Mouse (Mus musculus) cerebellum, postnatal 4 days (tissue): ENCODE results near the gene Zfp524.
"Not testable (repeated sequence)": the region's sequence is repeated elsewhere in the genome, so short reads cannot be mapped to it uniquely, and the experiment has no call there.

Experiments
- DNase-seq, 2 experiments: peaks; one replicate each; pipeline ENCODE4 v3.0.0; 2022; ENCODE audit warnings: low spot score in 2 of 2, mixed read lengths in 1 of 2

Gene Zfp524

DNA sequence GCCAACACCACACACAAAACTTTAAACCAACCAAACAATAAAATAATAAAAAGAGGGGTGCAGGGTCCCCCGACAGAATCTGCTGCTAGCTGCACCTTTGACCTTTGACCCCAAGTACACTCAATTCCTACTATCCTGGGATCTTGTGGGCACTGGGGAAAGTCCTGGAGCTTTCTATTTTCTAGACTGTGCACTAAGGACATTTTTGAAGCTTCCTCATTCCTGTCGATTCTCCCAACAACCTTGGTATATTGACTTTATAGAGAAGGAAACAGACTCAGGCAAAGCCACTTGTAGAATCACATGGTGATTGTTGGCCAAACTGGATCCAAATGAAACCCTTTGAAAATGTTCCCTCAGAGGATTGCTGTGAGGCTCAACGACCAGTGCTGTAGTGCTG lies 1.8 kb downstream of the Zfp524 start:
- no peak for DNase-seq

DNA sequence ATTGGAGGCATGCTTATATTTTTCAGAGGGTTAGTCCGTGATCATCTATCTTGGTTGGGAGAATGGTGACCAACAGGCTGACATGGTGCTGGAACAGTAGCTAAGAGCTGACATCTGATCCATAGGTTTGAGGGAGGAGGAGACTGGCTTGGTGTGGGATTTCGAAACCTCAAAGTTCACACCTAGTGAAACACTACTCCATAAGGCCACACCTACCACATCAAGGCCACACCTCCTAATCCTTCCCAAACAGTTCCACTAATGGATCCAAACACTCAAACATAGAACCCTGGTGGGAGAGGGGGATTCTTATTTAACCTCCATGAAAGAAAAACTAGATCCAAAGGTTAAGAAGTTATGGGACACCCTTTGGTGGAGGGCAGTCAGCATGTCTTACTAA lies 2.7 kb downstream of the Zfp524 start:
- no peak for DNase-seq

DNA sequence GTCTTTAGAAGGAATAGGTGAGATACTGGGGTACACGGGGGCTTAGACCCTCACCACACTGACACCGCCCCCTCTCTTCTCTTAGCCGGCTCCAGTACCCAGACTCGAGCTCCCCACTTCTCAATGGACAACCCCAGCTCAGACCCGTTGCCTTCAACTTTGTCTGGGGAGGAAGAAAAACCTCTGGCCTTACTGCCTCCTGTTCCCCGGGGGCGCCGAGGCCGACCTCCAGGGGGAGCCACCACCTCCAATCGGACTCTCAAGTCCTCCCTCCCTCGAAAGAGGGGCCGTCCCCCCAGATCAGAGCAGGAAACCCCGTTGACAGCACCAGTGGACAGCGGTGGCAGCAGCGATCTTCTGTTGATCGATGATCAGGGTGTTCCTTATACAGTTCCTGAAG lies 3.1 kb downstream of the Zfp524 start:
- no peak for DNase-seq

DNA sequence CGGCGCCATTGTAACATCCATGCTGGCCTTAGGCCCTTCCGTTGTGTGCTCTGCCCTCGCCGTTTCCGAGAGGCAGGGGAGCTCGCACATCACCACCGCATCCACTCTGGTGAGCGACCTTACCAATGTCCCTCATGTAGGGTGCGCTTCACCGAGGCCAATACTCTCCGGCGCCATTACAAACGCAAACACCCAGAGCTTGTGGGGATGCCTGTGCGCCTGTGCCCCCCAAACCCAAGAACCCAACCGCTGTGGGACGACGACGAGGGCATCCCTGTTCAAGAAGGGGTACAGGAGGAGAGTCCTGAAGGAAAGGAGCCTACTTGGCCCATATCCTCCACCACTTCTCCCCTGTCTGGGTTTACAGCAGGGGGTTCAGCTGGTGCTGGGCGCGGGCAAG lies 3.7 kb downstream of the Zfp524 start:
- no peak for DNase-seq

DNA sequence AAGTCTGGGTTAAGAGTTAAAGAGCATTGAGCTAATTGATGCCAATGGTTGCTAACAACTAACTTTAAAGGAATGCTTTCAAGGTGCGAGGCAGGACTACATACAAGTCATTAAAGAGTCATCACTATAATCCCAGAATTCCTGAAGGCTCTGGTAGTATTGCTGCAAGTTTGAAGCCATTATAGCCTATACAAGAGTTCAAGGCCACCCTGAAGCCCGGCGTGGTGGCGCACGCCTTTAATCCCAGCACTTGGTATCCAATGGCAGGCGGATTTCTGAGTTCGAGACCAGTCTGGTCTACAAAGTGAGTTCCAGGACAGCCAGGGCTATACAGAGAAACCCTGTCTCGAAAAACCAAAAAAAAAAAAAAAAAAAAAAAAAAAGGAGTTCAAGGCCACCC lies 5.4 kb downstream of the Zfp524 start:
- DNase-seq = not testable (repeated sequence)

DNA sequence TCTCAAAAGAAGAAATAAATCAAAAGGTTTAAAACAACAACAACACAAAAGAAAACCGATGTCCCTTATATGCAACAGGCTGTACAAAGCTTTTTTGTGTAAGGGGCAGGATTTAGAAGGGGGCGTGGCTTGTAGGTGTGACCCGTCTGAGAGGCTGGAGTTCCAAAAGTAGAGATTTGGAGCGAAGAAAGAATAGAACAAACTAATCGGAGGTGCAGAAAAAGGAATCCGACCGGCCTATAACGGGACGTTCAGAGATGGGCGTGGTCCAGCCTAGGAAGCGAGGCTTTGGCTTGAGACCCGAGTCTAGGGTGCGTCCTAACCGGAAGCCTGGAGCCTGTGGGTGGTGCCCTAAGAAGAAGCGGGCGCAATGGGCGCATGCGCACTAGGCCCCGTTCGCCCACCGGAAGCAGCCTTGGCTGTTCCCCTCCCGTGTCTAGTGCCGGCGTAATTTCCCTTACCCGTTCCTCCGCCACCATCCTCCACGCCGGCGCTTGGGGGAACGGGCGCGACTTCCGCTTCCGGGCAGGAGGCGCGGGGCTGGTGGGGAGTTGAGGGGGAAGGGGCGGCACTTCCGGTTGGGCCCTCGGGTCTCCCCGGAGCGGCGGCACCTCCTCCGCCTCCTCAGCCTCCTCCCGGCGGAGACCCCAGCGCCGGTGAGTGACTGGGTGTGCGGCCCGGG lies 5.9 kb downstream of the Zfp524 start, which contains the start of the genes Zfp865 and Ccdc106:
Gene Zfp865, plus strand, starts transcription at position 377 of the 682 bp plus-strand sequence.
Gene Ccdc106, plus strand, starts transcription at position 554 of the 682 bp plus-strand sequence.
- peak; percentile 97 to 98 for DNase-seq

DNA sequence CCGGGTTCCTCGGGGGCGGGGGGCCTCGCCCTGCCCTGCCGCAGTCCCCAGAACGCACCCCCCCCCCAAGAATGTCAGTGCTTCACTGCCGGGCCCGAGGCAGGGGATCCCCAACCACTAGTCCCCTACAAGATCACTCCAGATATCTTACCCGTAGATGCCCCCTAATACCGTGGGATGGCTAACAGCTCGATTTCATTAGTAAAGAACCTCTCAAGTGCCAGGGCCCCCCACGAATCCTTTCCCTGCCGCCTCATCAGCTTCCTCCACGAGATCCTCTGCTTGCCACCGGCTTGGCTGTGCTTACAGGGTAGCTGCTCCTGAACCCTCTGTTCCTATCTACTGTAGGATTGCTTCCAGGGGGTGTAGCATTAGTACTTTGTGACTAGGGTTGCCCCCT lies 6.5 kb downstream of the Zfp524 start:
- no peak for DNase-seq

DNA sequence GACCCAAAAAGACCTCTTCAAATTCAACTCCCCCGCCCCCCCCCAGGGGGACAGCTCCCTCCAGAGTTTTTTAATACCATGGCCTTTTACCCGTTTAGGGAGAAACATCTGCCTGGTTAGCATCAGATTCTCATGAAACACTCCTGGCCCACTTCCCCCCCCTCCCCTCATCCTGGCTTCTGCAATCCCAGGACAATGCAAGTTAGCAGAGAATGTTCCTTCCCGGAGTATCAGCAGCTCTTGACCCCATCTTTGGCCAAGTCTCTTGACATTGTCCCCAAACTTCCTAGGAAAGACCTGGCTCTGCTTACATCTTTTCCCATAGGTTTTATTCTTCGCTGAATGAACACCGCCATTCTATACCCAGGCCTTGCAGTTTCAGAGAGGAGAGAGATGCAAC lies 7.0 kb downstream of the Zfp524 start:
- no peak for DNase-seq

DNA sequence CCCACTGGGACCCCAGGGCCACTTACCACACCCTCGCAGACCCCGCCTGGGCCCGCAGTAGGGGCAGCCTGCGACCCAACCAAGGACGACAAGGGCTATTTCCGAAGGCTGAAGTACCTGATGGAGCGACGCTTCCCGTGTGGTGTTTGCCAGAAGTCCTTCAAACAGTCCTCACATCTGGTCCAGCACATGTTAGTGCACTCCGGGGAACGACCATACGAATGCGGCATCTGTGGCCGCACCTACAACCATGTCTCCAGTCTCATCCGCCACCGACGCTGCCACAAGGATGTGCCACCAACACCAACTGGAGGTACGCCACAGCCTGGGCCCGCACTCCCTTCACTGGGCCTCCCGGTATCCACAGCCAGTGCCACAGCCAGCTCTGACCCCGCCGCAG lies 15.3 kb downstream of the Zfp524 start:
- no peak for DNase-seq

DNA sequence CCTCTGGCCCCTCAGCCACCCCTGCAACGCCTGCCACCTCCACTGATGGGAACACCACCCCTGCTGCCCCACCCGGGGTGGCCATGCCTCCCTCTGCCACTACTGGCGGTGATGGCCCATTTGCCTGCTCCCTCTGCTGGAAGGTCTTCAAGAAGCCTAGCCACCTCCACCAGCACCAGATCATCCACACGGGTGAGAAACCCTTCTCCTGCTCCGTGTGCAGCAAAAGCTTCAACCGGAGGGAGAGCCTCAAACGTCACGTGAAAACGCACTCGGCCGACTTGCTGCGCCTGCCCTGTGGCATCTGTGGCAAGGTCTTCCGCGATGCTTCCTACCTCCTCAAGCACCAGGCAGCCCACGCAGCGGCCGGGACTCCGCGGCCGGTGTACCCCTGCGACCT lies 15.7 kb downstream of the Zfp524 start:
- no peak for DNase-seq

DNA sequence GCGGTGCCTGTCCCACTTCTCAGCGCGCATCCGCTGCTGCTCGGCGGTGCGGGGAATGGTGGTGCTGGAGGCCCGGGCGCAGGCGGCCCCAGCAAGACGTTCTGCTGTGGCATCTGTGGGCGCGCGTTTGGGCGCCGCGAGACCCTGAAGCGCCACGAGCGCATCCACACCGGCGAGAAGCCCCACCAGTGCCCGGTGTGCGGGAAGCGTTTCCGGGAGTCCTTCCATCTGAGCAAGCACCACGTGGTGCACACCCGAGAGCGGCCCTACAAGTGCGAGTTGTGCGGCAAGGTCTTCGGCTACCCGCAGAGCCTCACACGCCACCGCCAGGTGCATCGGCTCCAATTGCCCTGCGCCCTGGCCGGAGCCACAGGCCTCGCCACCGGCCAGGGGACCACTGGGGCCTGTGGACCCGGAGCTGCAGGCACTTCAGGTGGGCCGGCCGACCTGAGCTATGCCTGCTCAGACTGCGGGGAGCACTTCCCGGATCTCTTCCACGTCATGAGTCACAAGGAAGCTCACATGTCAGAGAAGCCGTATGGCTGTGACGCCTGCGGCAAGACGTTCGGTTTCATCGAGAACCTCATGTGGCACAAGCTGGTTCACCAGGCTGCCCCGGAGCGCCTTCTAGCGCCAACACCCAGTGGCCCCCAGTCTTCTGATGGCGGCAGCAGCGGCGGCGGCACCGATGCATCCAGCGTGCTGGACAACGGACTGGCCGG lies 16.5 kb downstream of the Zfp524 start:
- DNase-seq = no peak

DNA sequence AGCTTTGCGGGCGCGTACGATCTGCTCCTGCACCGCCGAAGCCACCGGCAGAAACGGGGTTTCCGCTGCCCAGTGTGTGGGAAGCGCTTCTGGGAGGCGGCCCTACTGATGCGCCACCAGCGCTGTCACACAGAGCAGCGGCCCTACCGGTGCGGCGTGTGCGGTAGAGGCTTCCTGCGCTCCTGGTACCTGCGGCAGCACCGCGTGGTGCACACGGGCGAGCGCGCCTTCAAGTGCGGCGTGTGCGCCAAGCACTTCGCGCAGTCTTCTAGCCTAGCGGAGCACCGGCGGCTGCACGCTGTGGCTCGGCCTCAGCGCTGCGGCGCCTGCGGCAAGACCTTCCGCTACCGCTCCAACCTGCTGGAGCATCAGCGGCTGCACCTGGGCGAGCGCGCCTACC lies 17.3 kb downstream of the Zfp524 start:
- no peak for DNase-seq

DNA sequence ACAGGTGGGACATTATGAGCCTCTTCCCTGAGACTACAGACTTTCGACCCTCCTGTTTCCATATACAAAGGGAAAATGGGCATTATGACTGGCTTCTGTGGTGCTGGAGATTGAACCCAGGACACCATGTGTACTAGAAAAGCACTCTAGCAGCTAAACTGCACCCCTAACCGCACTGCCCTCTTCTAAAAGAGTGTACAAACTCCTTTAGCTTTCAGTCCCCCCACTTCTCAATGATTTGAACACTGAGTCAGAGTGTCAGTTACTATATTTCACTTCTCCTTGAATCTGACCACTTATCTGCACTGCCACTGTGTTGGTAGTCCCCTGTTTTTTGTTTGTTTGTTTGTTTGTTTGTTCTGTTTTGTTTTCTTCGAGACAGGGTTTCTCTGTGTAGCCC lies 19.6 kb downstream of the Zfp524 start, which contains the start of gene 4632433K11Rik:
Gene 4632433K11Rik, plus strand, starts transcription at position 301 of the 400 bp plus-strand sequence.
- no peak for DNase-seq

DNA sequence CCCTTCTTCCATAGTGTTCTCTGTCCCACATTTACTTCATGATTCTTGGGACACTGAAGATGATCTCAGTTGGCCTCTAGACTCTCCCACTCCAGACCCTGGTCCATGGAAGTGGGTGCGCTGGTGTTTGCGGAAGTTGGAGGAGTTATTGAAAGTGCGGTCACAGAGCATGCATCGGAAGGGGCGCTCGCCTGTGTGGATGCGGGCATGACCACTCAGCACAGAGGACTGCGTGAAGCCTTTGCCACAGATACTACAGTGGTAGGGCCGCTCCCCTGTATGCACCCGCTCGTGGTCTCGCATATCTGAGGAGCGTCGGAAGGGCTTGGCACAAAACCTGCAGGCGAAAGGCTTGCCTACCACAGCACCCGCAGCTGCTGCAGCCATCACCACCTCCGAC lies 21.4 kb downstream of the Zfp524 start:
- DNase-seq = no peak

DNA sequence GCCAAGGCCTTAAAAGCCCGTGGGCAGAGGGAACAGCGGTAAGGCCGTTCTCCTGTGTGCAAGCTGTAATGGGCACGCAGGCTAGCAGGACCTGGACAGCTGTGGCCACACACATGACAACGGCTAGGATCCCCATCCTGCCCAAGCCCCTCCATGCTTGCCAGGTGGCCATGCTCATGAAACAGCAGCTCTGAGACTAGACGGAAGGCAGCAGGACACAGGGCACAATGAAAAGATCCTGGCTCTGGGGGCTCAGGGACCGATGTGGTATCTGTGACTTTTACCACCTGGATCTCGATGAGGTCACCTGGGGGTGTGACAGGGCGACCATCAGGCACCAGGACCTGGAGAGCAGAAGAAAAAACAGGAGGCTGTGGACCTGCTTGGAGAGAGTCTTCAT lies 21.9 kb downstream of the Zfp524 start:
- no peak for DNase-seq

DNA sequence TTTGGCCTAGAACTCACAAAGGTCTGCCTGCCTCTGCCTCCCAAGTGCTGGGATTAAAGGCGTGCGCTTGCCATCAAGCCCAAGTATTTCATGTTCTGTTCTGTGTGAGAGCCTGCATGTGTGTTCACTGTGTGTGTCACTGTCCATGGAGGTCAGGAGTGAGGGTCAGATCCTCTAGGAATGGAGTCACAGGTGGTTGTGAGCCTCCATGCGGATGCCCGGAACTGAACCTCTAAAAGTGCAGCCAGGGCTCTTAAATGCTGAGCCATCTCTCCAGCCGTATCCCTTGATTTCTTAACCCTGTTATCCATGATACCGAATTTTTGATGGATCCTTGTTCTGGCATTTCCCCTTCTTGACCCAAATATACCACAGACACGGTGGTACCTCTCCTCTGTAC lies 22.8 kb downstream of the Zfp524 start:
- no peak for DNase-seq

DNA sequence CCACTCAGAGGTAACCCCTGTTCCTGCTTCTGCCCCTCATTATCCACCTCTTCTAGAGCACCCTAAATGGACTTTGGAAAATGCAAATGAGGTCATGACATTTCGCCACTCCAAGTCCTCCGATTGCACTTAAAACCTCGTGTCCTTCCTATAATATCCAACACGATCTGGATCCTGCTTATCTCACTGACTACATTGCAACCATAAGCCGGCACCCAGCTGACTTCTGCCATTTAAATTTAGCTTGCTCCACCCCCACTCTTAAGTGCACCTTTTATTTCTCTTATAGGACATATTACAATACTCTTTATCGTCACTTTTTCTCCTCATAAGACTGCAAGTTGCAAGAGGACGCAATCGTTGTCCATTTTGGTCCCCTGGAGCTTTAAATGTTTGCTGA lies 23.3 kb downstream of the Zfp524 start:
- DNase-seq = no peak

DNA sequence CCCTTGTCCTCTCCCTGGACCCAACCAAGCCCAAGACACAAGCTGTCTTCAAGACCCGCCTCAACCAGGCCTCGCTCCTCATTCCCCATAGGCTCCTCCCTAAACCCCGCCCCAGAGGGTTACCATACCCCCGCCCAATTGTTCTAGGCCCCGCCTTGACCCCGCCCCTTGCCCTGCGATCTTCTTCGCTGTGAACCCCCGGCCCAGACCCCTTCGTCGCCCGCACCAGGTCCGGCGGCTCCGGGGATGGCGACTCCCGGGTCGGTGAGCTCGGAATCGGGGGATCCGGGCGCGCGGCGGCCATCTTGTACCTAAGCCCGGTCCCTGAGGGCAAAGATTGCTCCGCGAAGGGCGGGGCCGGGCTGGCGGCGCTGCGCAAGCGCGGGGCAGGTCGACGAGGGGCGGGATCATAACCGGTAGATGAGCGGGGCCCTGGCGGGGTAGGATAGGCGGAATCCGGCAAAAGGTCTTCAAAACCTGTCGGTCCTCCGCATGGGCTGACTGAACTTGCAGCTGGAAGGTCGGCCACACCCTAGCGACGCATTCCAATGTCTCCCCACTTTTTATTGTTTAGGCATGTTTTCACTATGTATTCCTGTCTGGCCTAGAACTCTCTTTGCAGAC lies 24.0 kb downstream of the Zfp524 start, which contains the start of gene Zfp784:
Gene Zfp784, minus strand, starts transcription at position 338 of the 624 bp plus-strand sequence.
- DNase-seq = peak; percentile 72 to 93

DNA sequence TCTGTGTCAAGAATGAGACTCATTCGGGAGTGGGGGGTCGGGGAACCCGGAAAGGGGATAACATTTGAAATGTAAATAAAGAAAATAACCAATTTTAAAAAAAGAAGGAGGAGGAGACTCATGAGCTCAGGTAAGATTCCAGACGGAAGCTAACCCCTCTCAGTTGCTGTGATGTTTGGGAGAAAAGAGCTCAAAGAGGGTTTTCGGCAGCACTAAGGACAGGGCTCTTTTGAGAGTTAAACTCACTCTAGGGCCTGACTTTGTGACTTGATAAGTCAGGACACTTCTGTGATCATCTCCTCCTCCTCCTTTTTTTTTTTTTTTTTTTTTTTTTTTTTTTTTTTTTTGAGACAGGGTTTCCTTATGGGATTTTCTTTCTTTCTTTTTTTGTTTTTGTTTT lies 24.7 kb downstream of the Zfp524 start:
- DNase-seq = no peak

DNA sequence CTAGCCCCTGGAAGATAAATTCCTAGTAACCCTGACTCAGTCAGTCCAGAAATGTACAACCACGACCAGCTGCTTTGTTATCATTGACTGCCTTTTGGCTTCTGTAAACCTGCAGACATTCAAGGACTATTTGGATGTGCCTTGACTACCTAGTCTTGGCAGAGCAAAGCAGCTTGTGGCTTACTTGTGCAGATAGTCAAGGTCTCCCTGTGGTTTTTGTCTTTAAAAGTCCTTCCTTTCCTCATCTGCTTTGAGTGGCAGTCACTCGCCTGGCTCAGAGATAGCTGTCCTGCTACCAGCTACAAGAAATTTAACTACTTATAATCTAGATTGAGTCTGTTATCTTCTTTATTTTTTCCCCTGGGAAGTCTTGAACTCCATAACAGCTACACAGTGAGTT lies 30.8 kb downstream of the Zfp524 start:
- no peak for DNase-seq

DNA sequence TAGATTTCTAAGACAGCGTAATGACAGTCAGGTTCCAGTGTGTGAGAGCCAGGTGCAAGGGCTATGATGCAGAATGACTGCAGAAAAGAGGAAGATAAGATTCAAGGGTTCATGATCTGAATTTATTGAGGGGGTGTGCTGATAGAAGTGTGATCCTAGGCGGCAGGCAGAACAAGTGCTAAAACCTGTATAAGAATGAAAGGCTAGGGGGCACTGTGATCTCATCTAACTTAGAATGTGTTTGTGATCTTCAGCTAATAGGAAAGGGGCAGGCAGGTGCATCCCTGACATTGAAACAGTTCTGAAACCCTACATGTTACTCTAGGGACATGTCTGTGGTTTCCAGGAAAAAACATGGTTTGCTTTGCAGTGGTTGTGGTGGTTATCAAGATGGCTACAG lies 31.9 kb downstream of the Zfp524 start:
- no peak for DNase-seq

DNA sequence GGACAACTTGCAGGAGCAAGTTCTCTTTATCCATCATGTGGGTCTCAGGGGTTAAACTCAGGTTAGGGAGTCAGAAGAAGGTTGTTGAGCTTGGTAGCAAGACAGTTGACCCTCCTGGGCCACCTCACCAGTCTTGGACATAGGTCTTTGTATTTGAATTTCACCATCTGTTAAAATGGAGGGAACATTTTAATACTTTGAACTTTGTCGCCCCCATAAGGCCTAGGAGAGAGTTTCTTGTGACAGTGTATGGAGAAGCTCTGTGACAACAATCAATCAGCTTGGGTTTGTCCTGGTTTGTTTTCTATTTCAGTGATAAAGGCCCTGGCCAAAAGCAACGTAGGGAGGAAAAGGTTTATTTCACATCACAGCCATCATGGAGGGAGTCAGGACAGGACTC lies 33.1 kb downstream of the Zfp524 start:
- DNase-seq = no peak
